Mouse (Mus musculus): ENCODE results near the gene Eps8l3. TPM values are rescaled to one million over a fixed set of nuclear protein-coding genes. Genes with fewer than 3 reads are reported as not detected.
"Not testable (repeated sequence)": the region's sequence is repeated elsewhere in the genome, so short reads cannot be mapped to it uniquely, and the experiment has no call there.

Gene Eps8l3
- total RNA-seq, 2 experiments from 2014 or later, result not detected

- DNase-seq (ENCODE audit: extremely low spot score in 1 of 2, low spot score in 1 of 2), result no peak
Observed at GRCm38 (mm10) chr3:107852786-107853185, 24.2 kb upstream of the Eps8l3 start.

GRCm38 (mm10) chr3:107853232-107854181 lies 23.5 kb upstream of the Eps8l3 start:
- no peak for DNase-seq (ENCODE audit: extremely low spot score in 1 of 2, low spot score in 1 of 2)

GRCm38 (mm10) chr3:107855368-107855767 lies 21.7 kb upstream of the Eps8l3 start:
- no peak for DNase-seq (ENCODE audit: extremely low spot score in 1 of 2, low spot score in 1 of 2)

GRCm38 (mm10) chr3:107857646-107858045 lies 19.4 kb upstream of the Eps8l3 start:
- DNase-seq (ENCODE audit: extremely low spot score in 1 of 2, low spot score in 1 of 2), result no peak

- DNase-seq (ENCODE audit: extremely low spot score in 1 of 2, low spot score in 1 of 2), result not testable (repeated sequence)
Observed at GRCm38 (mm10) chr3:107861483-107861882, 15.5 kb upstream of the Eps8l3 start.

GRCm38 (mm10) chr3:107862471-107862870 lies 14.6 kb upstream of the Eps8l3 start:
- DNase-seq (ENCODE audit: extremely low spot score in 1 of 2, low spot score in 1 of 2), result no peak

GRCm38 (mm10) chr3:107863471-107863870 lies 13.6 kb upstream of the Eps8l3 start:
- DNase-seq (ENCODE audit: extremely low spot score in 1 of 2, low spot score in 1 of 2), result no peak

- DNase-seq (ENCODE audit: extremely low spot score in 1 of 2, low spot score in 1 of 2), result peak; percentile 86 to 96
Observed at GRCm38 (mm10) chr3:107863898-107864603, 13.0 kb upstream of the Eps8l3 start.

GRCm38 (mm10) chr3:107865364-107866091 lies 11.5 kb upstream of the Eps8l3 start:
- DNase-seq (ENCODE audit: extremely low spot score in 1 of 2, low spot score in 1 of 2), result no peak

- peak; percentile 72 to 90 for DNase-seq (ENCODE audit: extremely low spot score in 1 of 2, low spot score in 1 of 2)
Observed at GRCm38 (mm10) chr3:107867086-107867485, 9.9 kb upstream of the Eps8l3 start.

- no peak for DNase-seq (ENCODE audit: extremely low spot score in 1 of 2, low spot score in 1 of 2)
Observed at GRCm38 (mm10) chr3:107868452-107868851, 8.6 kb upstream of the Eps8l3 start.

- DNase-seq (ENCODE audit: extremely low spot score in 1 of 2, low spot score in 1 of 2), result no peak
Observed at GRCm38 (mm10) chr3:107869097-107869496, 7.9 kb upstream of the Eps8l3 start.

- no peak for DNase-seq (ENCODE audit: extremely low spot score in 1 of 2, low spot score in 1 of 2)
Observed at GRCm38 (mm10) chr3:107869925-107870324, 7.1 kb upstream of the Eps8l3 start.

GRCm38 (mm10) chr3:107873335-107874251 lies 3.4 kb upstream of the Eps8l3 start:
- no peak for DNase-seq (ENCODE audit: extremely low spot score in 1 of 2, low spot score in 1 of 2)

- no peak for DNase-seq (ENCODE audit: extremely low spot score in 1 of 2, low spot score in 1 of 2)
Observed at GRCm38 (mm10) chr3:107875231-107875630, 1.8 kb upstream of the Eps8l3 start.

- no peak for DNase-seq (ENCODE audit: extremely low spot score in 1 of 2, low spot score in 1 of 2)
Observed at GRCm38 (mm10) chr3:107877747-107878736, 1.0 kb downstream of the Eps8l3 start.

GRCm38 (mm10) chr3:107887674-107888495 lies 10.9 kb downstream of the Eps8l3 start:
- peak in 1 of 2 experiments; percentile 44 for DNase-seq (ENCODE audit: extremely low spot score in 1 of 2, low spot score in 1 of 2)

GRCm38 (mm10) chr3:107889236-107889635 lies 12.2 kb downstream of the Eps8l3 start:
- not testable (repeated sequence) for DNase-seq (ENCODE audit: extremely low spot score in 1 of 2, low spot score in 1 of 2)
